Mouse (Mus musculus): ENCODE measurements around the gene Map3k9.

Gene Map3k9

GRCm38 (mm10) chr12:81783301-81783700 lies 2.3 kb upstream of the Map3k9 start:
- DNase-seq (ENCODE audit: low read depth): no peak

GRCm38 (mm10) chr12:81782606-81783005 lies 1.6 kb upstream of the Map3k9 start:
- DNase-seq (ENCODE audit: low read depth): no peak

- no peak for DNase-seq (ENCODE audit: low read depth)
Measured at GRCm38 (mm10) chr12:81780271-81781093, 493 bp downstream of the Map3k9 start.

DNA sequence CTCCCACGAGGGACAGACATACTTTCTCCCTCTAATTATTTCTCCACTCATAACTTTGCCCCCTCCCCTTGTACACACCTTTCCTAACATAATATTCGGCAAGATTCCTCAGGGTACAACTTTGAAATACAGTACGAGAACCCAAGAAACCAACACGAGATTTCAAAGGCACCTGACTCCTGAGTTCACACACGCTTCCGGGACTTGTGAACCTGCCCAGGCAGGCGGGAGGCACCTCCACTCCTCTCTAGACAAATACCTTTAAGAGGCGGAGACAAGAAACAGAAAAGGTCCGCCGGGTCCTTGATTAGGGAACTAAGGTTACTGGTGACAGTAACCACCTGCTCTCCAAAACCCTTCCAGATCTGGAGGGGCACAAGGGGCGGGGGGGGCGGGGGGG lies 1.1 kb downstream of the Map3k9 start:
- no peak for DNase-seq (ENCODE audit: low read depth)

- DNase-seq (ENCODE audit: low read depth): peak; percentile 48
Measured at GRCm38 (mm10) chr12:81776191-81776590, 4.8 kb downstream of the Map3k9 start.

DNA sequence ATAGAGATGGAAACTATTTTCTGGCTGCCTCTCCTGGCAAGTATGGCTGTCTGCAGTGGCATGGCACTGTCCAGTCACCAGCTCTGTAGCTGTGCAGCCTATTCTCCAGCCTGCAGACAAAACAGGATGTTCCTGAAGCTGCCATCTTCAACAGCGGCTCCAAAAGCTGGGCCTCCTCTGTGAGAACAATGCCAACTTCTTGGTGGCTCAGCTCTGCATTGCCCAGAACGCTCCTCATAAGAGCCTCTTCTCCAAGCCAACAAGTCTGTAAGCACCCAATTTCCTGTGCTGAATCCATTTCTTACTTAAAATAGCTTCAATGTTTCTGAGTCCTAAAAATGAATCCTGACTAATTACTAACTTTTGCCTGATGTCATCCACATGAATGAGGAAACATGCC lies 5.3 kb downstream of the Map3k9 start:
- no peak for DNase-seq (ENCODE audit: low read depth)

GRCm38 (mm10) chr12:81774186-81774585 lies 6.8 kb downstream of the Map3k9 start:
- no peak for DNase-seq (ENCODE audit: low read depth)

DNA sequence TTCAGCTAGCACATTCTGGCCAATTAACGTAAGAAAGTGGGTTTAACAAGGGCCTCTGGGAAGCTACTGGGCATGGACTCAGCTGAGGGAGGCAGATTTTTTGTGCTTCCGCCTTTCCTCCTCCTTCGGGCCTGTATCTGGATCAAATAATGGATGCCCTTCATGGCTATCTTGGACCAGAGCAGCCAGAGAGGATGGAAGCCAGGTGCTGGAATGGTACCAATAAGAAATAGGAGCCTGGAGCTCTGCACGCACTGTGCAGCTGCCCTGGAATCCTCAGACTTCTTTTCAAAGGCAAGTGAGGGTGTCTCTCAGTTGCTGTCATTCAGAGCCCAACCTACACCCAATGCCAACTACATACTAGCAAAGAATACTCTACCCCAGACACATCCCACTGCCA lies 11.5 kb downstream of the Map3k9 start:
- DNase-seq (ENCODE audit: low read depth): no peak

GRCm38 (mm10) chr12:81765386-81765785 lies 15.6 kb downstream of the Map3k9 start:
- no peak for DNase-seq (ENCODE audit: low read depth)

DNA sequence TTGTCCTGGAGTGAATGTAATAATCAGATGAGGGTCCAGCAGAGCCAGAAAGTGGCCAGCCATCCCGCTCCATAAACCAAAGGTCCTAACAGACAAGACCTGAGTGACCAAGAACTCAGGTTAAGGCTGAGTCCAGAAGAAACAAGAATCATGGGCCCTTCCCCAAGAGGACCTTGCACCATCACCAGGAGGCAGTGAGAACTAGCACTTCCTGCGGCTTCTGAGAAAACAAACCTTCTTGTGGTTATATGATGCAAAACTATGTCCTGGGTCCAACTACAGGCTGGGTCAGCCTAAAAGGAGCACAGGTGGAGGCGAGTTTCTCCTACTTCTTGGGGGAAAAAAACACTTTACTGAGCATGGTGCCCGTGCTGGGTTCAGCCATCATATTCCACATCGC lies 16.6 kb downstream of the Map3k9 start:
- DNase-seq (ENCODE audit: low read depth): no peak

- DNase-seq (ENCODE audit: low read depth): peak; percentile 69
Measured at GRCm38 (mm10) chr12:81754651-81755050, 26.3 kb downstream of the Map3k9 start.

DNA sequence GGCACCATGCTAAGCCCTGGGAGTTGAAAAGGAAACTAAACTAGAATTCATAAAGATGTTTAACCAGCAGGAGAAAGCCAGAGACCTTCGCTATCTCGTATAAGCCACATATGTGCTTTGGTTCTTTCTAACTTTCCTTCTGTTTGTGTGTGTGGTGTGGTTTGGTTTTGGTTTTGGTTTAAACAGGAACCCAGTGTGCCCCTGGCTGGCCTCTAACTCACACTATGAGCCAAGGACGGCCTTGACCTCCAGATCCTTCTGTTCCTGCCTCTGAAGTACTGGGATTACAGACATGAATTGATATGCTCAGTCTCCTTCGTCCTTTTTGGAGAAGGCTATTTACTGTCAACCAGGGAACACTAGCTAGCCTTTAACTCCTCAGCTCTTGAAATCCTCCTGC lies 29.9 kb downstream of the Map3k9 start:
- DNase-seq (ENCODE audit: low read depth): peak; percentile 81

GRCm38 (mm10) chr12:81748918-81749317 lies 32.1 kb downstream of the Map3k9 start:
- no peak for DNase-seq (ENCODE audit: low read depth)

GRCm38 (mm10) chr12:81748021-81748576 lies 32.9 kb downstream of the Map3k9 start:
- DNase-seq (ENCODE audit: low read depth): no peak

- DNase-seq (ENCODE audit: low read depth): no peak
Measured at GRCm38 (mm10) chr12:81746400-81747024, 34.5 kb downstream of the Map3k9 start.

GRCm38 (mm10) chr12:81735246-81736070 lies 45.5 kb downstream of the Map3k9 start:
- DNase-seq (ENCODE audit: low read depth): no peak

- DNase-seq (ENCODE audit: low read depth): no peak
Measured at GRCm38 (mm10) chr12:81726246-81726822, 54.6 kb downstream of the Map3k9 start.

DNA sequence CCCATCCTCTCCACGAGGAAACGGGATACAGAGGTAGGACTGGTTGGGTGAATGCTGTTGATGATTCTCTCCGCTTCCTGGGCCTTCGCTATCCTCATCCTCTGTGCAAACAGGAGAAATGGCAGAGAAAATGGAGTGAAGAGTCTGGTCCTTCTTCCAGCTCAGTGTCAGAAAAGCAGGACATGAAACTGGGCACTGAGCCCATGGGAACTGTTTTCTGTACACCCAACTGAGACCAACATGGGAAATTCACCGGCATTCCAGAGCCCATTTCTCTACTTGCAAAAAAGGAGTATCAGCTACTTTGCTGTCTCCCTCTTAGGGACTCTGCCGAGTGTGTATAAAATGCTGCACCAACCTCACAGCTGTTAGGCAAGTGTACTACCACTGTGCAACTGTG lies 56.2 kb downstream of the Map3k9 start:
- DNase-seq (ENCODE audit: low read depth): no peak

DNA sequence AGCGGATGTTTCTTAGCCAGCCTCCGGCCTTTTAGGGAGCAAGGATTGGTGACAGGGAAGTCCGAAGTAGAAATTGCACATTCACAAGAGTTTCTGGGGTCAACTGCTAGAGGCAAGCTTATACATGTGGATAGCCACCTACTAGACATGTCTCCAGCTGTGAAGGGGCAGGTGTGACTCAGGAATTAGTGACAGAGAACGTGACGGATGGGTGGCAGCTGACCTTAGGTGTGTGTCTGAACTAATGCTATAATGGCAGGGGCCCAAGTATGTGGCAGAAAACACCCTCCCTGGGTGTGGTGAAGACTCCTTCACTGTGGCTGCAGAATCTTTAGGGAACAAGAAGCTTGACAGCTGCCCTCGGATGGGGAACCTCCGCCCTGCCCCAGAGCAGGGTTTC lies 57.6 kb downstream of the Map3k9 start:
- no peak for DNase-seq (ENCODE audit: low read depth)

GRCm38 (mm10) chr12:81719715-81720114 lies 61.3 kb downstream of the Map3k9 start:
- DNase-seq (ENCODE audit: low read depth): peak; percentile 39

GRCm38 (mm10) chr12:81719161-81719560 lies 61.8 kb downstream of the Map3k9 start:
- peak; percentile 90 for DNase-seq (ENCODE audit: low read depth)

- no peak for DNase-seq (ENCODE audit: low read depth)
Measured at GRCm38 (mm10) chr12:81712618-81713017, 68.4 kb downstream of the Map3k9 start.

All from 416B (cell line).